Mouse (Mus musculus) MEL (cell line): Measurements from ENCODE around the gene Ms4a8a. TPM values are rescaled to one million over a fixed set of nuclear protein-coding genes. Genes with fewer than 3 reads are reported as not detected.

Experiments
- polyA plus RNA-seq, 2 experiments: library from polyadenylated mRNA; stranded (reverse) in 1 of 2; unstranded in 1 of 2; fragments of >175 nt in 1 of 2; fragments of >200 nt in 1 of 2; gene quantifications; 2 replicates each; pipeline versions ENCODE4 v1.2.1 to v1.2.4; 2012; ENCODE audit warnings: low replicate concordance in 2 of 2, low read depth in 1 of 2; ENCODE audit not compliant: insufficient read length in 2 of 2, insufficient read depth in 1 of 2, missing spikeins in 1 of 2
- total RNA-seq: library from RNA; depleted of rRNA; stranded (reverse); fragments of 300-350 nt; gene quantifications from 2 replicates; pipeline ENCODE4 v1.2.3, GENCODE M21; 2012; rRNA removed

Ms4a8a gene
- total and polyA plus RNA-seq, 3 experiments = not detected

Other genes starting within 250 kb of the Ms4a8a start
- not detected in 2 replicates for gene Slc15a3, start 241.4 kb downstream of the Ms4a8a start, total RNA-seq
- gene Slc15a3, start 241.4 kb downstream of the Ms4a8a start, polyA plus RNA-seq = not detected
- gene Tmem132a, start 211.2 kb downstream of the Ms4a8a start, total RNA-seq = not detected in 2 replicates
- not detected for gene Tmem132a, start 211.2 kb downstream of the Ms4a8a start, polyA plus RNA-seq
- gene Tmem109, start 199.1 kb downstream of the Ms4a8a start, total RNA-seq = 20.6 and 30.4 TPM in 2 replicates
- 10 to 100 TPM in 1 of 2 experiments, not detected in 1; 42.4 TPM for gene Tmem109, start 199.1 kb downstream of the Ms4a8a start, polyA plus RNA-seq
- gene Prpf19, start 185.9 kb downstream of the Ms4a8a start, total RNA-seq = 154 and 158 TPM in 2 replicates
- 100 to 1,000 TPM; 128 to 363 TPM for gene Prpf19, start 185.9 kb downstream of the Ms4a8a start, polyA plus RNA-seq
- gene Zp1, start 160.5 kb downstream of the Ms4a8a start, total RNA-seq = not detected in 2 replicates
- gene Zp1, start 160.5 kb downstream of the Ms4a8a start, polyA plus RNA-seq = not detected
- 0.33 and 0.46 TPM in 2 replicates for gene Ptgdr2, start 143.9 kb downstream of the Ms4a8a start, total RNA-seq
- gene Ptgdr2, start 143.9 kb downstream of the Ms4a8a start, polyA plus RNA-seq = under 1 TPM in 1 of 2 experiments, not detected in 1; 0.31 TPM
- 20.2 and 29.5 TPM in 2 replicates for gene Ccdc86, start 131.8 kb downstream of the Ms4a8a start, total RNA-seq
- 10 to 100 TPM in 1 of 2 experiments, not detected in 1; 50.9 TPM for gene Ccdc86, start 131.8 kb downstream of the Ms4a8a start, polyA plus RNA-seq
- gene Ms4a10, start 106.4 kb downstream of the Ms4a8a start, total RNA-seq = not detected in 2 replicates
- gene Ms4a10, start 106.4 kb downstream of the Ms4a8a start, polyA plus RNA-seq = not detected
- not detected in 2 replicates for gene Ms4a15, start 87.9 kb downstream of the Ms4a8a start, total RNA-seq
- not detected for gene Ms4a15, start 87.9 kb downstream of the Ms4a8a start, polyA plus RNA-seq
- not detected in 2 replicates for gene Ms4a18, start 63.1 kb downstream of the Ms4a8a start, total RNA-seq
- not detected for gene Ms4a18, start 63.1 kb downstream of the Ms4a8a start, polyA plus RNA-seq
- gene 1700017D01Rik, start 49.8 kb upstream of the Ms4a8a start, total RNA-seq = not detected in 2 replicates
- not detected for gene 1700017D01Rik, start 49.8 kb upstream of the Ms4a8a start, polyA plus RNA-seq
- not detected in 2 replicates for gene 1700025F22Rik, start 84.2 kb upstream of the Ms4a8a start, total RNA-seq
- gene 1700025F22Rik, start 84.2 kb upstream of the Ms4a8a start, polyA plus RNA-seq = not detected
- not detected in 2 replicates for gene Ms4a13, start 115.6 kb upstream of the Ms4a8a start, total RNA-seq
- gene Ms4a13, start 115.6 kb upstream of the Ms4a8a start, polyA plus RNA-seq = not detected
- not detected in 2 replicates for gene Ms4a12, start 151.3 kb upstream of the Ms4a8a start, total RNA-seq
- not detected for gene Ms4a12, start 151.3 kb upstream of the Ms4a8a start, polyA plus RNA-seq
- gene Ms4a1, start 185.1 kb upstream of the Ms4a8a start, total RNA-seq = not detected in 2 replicates
- gene Ms4a1, start 185.1 kb upstream of the Ms4a8a start, polyA plus RNA-seq = not detected
- gene Ms4a5, start 202.8 kb upstream of the Ms4a8a start, total RNA-seq = not detected in 2 replicates
- not detected for gene Ms4a5, start 202.8 kb upstream of the Ms4a8a start, polyA plus RNA-seq
- not detected in 2 replicates for gene Ms4a14, start 233.4 kb upstream of the Ms4a8a start, total RNA-seq
- not detected for gene Ms4a14, start 233.4 kb upstream of the Ms4a8a start, polyA plus RNA-seq